Mouse (Mus musculus) frontal cortex, adult 2 months (tissue): ENCODE measurements at regions not wholly inside any gene's neighbourhood (a gene's known extent, or its start where the extent isn't known, plus 50 kb on each side); places are given as distances from the start of the nearest gene placed in this dataset.
"Not testable (repeated sequence)": the region's sequence is repeated elsewhere in the genome, so short reads cannot be mapped to it uniquely, and the experiment has no call there.

Experiments
- DNase-seq, 2 experiments: peaks; one replicate each; pipeline ENCODE4 v3.0.0; 2022; ENCODE audit warnings: low spot score in 1 of 2; ENCODE audit errors: extremely low spot score in 1 of 2

DNA sequence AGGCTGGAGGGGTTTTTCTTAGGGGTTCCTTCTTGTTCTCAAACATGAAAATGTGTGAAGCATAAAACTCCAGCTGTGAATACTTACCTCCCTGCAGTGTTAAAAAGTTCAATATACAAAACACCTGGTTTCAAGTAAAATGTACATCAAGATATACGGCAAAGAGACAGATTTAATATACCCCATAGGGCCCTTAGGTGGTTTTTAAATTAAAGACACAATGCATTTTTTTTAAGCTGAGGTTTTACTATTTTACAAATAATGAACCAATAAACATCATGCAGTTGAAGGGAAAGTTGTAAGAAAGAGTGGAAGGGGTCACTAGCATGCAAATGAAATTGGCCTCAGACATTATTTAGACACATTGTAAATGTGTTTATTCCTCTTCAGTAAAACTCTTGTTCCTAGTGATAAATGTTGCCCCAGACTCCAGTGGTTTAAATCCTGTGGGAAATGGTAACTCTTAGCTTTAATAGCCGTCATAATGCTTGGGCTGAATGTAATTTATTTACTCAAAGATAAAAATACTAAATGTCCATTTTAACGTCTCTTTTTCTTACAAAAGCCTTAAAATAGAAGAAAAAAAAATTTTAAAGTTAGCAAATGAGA lies 1337.9 kb downstream of the Efnb2 start:
- DNase-seq, result no peak

DNA sequence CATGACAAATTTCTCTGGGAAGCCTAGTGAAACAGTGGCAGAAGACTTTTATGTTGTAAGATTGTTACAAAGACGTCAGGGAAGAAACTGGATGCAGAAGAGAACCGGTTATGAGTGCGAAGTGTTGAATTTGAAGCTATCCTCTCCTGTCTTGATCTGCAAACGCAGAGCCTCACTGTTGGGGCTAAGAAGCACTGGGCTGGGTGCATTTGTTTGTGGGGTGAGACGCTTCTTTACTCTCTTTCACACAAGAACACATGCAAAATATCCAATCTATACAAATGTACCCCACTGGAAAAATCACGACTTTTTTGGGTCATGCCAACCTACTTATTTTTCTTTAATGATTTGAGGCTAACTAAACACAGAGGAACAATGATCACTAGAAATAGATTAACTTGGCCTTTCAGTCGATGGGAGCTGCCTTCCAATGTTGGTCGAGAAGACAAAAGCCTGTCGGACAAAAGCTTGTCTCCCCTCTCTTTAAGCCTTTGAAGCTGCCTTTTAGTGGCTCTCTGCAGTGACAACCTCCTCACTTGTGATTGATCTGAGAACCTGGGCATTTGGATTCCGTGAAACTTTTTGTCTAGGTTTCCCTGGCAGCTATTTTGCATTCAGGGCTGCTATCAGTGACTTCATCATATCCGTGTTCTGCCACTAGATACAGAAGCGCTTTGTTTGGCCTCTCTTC lies 1338.5 kb downstream of the Efnb2 start:
- no peak for DNase-seq

DNA sequence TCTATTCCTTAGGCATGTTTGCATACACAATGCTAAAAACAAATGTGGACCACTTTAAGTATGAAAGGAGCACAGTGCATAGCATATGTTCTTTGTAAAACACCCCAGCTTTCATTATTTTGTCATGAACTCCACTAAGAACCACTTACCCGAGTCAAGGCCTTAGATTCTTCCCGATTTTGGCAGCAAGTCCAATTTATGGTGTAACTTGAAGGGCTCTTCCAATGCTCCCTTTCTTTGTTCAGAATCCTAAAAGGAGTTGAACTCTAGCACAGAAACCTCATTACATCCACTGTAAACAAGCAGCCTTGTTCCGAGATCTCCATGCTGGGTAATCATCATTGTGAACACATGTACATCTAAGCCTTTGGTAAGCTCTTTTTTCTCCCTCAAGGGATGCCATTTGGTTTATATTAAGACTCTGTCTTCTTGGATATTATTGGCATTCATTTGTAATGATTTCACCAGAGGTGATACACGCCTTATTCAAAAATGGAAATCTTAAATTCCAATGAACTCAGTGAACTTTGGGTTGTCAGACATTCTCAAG lies 1344.2 kb downstream of the Efnb2 start:
- DNase-seq, result no peak

DNA sequence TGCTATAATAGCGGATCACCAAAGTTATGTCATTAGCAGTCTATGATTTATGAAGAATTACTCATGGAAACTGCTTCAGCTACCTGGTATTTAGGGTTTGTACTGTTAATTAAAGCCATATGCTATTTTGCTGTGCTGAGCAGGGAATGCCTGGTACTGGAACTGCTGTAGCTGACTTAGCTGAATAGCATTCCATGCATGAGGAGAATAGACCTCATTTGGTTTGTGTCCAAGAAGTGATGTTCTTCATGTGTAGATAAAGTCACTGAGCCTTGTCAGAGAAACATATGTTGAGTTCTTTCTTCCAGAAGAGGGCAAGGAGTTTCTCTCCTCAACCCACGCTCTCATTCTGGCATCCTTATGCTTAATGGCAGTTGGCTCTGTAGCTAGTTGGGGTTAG lies 1351.8 kb downstream of the Efnb2 start:
- DNase-seq, result no peak

DNA sequence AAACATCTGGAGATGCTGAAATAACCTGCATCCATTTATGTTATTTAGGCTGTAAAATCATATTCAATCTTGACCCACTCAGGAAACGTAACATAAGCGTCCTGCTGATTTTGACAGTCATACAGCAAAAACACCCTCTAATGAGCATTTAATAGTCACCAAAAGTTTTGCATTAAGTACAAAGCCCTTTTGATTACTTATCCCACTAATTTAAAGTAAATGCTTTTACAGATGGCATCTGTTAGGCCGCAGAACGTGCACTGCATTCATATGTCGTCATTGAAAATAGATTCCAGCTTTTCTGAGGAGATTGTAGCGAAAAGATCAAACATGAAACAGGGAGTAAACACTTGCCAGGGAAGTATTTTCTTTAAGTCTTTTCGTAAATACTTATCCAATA lies 1371.7 kb downstream of the Efnb2 start:
- no peak for DNase-seq

DNA sequence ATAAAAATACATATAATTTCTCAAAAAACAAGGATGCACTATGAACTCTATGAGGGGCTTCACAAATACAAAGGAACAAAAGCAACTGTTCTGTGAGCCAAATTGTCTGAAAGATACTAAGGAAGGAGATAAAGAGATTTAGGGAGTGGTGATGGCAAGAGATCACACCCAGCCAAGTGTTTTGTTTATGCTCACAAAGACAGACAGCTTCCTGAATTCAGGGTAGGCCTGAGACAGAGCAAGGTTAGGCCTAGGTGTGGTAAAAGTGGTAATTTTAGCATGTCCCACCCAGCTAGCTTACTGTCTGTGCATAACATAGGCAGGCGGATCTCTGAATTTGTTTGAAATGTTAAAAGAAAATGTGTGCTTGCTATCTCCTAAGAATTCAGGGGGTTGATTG lies 1374.5 kb downstream of the Efnb2 start:
- no peak for DNase-seq

DNA sequence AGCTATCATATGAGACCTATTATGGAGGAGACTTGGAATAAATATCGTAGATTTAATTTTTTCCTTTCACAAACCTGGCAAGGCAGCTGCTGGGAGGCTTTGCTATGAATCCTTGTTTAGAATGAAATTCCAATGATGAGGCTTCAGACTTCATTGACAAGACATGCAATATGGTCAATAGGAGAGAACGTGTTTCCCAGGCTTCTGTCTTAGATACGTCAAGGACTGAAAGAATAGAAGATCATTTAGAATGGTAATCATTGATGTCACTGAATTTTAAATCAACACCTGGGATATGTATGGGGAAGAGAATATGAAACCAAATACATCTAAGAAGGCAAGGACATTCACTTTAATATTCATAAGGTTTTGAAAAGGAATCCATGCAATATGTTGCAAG lies 1393.6 kb downstream of the Efnb2 start:
- no peak for DNase-seq

DNA sequence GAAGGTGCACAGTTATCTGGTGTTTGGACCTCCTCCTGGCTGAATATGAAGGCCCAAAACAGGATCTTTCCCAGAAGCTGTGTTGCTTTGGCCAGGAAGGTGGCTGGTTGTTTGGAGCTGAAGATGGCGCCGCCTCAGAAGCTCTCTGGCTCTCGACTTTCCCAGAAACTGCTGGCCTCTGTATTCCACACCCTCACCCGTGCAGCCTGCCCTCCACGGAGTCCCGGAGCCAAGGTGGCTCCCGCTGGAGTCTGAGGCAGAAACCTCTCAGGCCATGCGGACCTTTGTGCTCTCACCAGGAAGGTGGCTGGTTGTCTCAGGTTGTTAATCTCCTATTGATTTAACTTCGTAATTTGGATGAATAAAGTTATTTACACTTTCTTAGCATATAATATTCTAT lies 1406.7 kb downstream of the Efnb2 start:
- DNase-seq, result not testable (repeated sequence)

DNA sequence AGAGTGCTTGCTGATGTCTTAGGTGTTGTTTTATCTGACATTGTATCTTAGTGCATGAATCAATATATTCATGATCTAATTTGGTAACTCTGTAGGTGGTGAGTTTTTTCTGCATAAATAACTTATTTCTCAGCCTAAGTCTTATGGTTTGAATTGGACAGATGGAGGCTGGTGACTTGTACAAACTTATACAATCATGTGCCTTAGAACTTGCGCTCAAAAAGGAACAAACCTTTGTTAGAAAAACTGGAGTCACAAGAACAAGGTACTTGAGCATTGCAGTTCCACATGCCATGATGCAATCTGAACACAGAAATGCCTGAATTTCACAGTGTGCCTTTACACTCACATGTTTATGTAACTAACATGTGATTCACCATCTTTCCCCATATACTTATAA lies 1420.7 kb downstream of the Efnb2 start:
- peak; percentile 2 to 30 for DNase-seq

DNA sequence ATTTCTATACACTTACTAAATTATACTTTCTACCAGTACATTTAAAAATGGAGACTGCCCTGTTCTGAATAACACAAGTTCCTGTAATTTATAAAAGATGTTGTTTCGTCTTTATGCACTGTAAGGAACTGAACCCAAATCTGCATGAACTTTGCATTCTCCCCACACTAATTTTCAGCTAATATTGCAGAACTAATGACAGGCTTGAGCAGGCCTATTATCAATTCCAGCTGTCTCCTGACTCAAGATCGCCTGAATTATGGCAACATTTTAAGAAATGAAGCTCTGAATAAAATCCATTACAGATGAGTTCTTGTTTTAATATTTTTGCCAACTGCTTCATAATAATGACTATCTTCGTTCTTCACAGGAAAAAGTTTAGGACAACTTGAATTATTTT lies 1427.0 kb downstream of the Efnb2 start:
- no peak for DNase-seq

DNA sequence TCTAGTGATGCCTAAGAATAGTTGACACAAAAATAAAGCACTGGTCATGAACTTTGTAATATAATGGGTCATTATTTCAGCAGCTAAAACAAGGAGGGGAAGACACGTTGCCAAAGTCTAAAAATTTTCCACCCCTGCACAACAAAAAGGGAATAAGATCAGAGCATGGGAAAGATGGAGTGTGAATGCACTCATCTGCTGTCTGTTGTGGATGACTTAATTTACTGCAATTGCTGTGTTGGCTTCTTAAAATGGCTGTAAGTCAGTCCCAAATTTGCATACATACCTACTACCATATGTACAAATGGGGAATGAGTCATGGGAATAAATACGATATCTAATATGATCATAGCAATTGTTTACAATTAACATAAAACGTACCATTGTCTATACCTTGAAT lies 1441.7 kb downstream of the Efnb2 start:
- no peak for DNase-seq

DNA sequence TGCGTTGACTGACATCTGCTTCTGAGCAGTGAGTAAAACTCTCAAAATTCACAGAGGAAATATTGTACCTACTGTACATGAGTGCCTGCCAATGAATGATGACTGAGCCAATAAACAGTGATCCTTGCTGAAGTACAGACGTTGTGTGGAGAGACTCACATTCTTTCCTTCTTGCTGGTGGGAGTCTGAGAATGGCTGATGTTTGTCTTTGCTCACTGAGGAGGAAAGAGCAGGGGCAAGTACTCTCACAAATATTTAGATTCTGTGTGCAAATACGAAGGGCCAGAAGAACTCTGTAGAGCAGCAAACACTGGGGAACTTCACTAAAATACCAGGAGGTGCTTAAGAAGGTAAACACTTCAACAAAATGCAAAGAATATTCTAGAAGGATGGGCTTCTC lies 1453.9 kb downstream of the Efnb2 start:
- DNase-seq, result peak in 1 of 2 experiments; percentile 7

DNA sequence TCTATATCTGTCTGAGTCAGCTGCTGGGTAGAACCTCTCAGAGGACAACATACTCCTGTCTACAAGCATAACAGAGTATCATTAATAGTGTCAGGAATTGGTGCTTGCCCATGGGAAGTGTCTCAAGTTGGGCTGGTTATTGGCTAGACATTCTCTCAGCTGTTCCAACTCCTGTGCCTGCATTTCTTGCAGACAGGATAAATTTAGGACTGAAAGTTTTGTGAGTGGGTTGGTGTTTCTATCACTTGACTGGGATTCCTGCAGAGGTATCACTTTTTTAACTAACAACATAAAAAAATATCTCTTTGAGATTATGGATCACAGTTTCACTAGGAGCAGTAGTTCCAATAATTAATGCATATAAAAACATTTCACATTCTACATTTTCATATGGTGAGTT lies 1454.4 kb downstream of the Efnb2 start:
- peak; percentile 28 to 53 for DNase-seq

DNA sequence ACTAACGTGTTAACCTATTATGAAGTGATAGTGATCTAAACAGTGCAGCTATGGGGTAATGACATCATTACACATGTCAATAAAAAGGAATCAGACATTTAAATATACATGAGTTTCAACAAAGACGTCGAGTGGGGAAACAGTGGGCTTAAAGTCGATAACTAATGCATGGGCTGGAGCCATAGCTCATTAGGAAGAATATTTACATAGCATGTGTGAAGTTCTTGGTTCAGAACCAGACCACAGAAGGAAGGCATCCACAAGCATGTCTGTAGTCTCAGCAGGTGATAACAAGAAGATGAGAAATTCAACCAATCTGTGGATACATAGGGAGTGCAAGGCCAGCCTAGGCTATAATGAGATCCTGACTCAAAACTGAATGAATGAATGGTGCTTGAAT lies 1456.0 kb downstream of the Efnb2 start:
- no peak for DNase-seq

DNA sequence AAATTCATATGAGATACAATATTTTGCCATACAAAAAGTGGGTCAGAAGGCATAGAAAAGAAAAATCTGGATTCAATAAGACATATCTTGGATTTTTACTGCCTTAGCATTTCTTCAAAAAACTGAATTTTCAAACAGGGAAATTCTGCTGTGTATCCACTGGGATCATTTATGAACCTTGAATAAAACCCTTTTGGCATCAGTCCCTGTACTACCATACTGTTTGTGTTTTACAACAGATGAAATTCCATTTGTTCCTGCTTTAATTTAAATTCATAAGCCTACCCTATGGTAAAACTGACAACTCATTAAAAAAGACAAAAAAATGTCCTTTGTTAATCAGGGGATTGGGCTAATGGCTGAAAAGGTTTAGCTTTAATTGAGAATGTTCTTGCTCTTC lies 1470.3 kb downstream of the Efnb2 start:
- no peak for DNase-seq

DNA sequence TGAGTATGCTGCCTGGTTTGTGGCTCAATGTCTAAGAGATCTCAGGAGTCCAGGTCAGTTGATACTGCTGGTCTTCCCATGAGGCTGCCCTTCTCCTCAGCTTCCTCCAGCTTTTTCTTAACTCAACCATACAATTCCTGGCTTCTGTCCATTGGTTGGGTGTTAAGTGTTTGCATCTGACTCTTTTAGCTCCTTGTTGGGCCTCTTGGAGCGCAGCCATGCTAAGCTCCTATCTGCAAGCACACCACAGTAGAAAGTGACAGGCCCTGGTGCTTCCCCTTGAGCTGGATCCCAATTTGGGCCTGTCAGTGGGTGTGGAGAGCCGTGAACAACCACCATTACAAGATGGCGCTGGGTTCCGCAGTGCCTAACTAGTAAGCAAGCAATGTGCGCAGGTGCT lies 1497.7 kb downstream of the Efnb2 start:
- no peak for DNase-seq

DNA sequence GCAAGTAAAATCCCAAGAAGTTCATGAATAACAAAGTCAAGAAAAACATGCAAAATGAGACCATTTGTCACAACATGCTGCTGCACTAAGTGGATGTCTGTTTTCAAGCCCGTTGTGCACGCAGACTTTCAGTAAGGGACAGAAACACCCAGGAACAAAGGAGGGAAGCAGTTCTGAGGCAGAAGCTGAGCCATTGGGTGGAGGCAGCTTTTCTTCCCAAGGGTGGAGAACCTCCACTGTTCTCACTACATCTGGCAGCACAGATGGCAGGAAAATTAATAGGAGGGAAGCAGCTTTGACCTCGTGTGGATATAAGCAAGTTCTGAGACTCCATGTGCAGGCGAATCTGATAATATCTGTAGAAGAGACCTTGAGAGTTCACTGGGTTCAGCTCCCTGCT lies 1529.3 kb downstream of the Efnb2 start:
- peak in 1 of 2 experiments; percentile 12 for DNase-seq

DNA sequence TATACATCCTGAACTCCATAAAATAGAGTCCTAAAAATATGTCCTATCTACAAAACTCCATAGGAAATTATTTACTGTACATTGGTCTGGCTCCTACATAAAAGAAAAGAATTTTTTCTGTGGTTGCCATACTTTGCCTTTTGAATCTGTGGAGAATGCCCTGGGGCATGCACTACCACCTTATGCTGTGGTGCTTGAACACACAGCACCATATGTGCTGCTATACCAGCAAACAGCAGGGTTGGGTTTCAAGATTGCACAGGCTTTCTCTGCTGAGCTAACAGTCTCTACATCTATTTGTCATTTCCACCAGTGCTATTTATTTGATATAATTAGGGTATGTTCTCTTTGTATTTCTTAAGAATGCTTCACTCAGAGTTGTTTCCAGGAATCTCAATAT lies 1552.2 kb downstream of the Efnb2 start:
- DNase-seq, result no peak

DNA sequence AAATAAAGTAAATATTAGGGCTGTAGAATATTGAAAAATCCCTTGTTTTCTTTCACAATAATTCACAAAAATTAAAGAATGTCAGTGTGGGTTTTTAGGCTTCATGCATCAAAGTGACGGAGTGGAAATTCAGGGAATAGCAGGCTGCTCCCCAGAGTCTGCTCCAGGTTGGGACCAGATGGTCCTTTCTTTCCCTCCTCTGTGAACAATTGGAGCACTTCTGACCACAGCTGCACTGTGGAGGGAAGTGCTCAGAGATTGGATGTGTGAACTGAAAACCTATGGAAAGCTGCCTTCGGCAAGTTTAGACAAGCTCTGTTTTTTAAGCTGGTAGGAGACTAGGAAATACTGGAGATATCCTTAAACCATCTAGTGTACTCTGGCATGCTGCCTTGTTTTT lies 1563.5 kb downstream of the Efnb2 start:
- peak in 1 of 2 experiments; percentile 4 for DNase-seq

DNA sequence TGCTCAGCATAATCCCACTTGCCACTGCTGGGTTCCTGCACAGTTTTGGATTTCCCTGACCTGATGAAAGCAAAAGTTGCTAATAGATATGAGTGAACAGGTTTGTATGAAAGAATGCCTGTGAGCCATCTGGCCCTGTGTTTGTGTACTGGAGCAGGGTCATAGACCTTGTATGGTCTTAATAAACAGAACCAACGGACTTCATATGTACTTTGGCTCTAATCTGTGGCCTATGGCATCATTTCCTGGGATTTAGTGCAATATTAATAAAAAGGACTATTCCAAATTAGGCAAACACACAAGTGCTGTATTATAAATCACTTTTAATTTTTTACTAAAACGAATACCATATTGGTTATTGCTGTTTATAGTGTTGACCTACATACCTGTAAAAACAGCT lies 1568.2 kb downstream of the Efnb2 start:
- DNase-seq, result no peak

DNA sequence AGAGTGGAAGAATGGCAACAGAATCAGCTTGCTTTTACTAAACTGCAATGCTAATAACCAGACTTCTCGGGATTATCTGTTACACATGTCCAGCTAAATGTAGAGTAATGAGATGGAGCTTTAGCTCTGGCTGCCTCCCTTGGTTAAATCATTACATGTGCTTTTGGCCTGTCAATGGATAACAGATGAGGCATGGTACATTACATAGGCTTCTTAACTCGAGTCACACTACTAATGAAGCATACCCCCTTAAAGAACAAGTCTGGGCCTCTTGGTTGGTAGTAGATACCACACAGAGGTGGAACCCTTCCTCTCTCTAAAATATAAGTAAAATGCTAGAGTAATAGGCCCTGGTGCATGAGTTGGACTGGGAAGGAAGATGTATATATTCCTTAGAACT lies 1572.9 kb downstream of the Efnb2 start:
- no peak for DNase-seq

DNA sequence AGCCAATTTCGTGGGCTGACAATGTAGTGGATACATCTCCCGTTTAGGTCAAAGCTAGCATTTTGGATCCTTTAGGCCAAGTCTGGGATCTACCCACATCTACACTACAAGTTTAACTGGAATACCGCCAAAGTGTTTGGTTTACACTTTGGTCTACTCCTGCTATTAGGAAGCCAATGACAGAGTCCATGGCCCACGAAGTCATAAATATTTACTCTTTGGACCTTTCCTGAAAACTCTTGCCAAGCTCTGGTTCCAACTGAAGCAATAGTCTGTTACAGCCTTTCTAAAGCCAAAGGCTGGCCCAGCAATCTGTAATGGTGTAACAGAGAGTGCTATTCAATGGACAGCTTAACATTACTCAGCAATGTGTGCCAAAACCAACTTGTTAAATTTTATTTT lies 1600.8 kb downstream of the Efnb2 start:
- peak in 1 of 2 experiments; percentile 8 for DNase-seq
